Mouse (Mus musculus) limb, embryonic 14.5 days (tissue): ENCODE data around the gene Ptgfrn. TPM values are rescaled to one million over a fixed set of nuclear protein-coding genes. Genes with fewer than 3 reads are reported as not detected.

Experiments
- ATAC-seq: fragments of 200-750 bp; cut with Nextera tagmentation; 2 replicates; pipeline ENCODE4 v1.8.0; 2017; ENCODE audit warnings: low read depth, moderate number of reproducible peaks, moderate TSS enrichment; ENCODE audit not compliant: low FRiP score
- DNase-seq: peaks from one replicate; pipeline ENCODE4 v3.0.0-alpha.2; 2015; ENCODE audit warnings: low spot score
- H3K27ac ChIP-seq: fragments of 300-500 bp; sonication (generic); replicated peaks from 2 replicates; pipeline ENCODE4 v1.5.1; 2014; ENCODE audit warnings: low read depth, mild to moderate bottlenecking, low read length, moderate library complexity, mixed read lengths
- H3K27me3 ChIP-seq: fragments of 300-500 bp; sonication (generic); 2 replicates; pipeline ENCODE4 v1.6.1; 2014; ENCODE audit warnings: low read length, mixed read lengths; ENCODE audit not compliant: control insufficient read depth, insufficient read depth
- H3K36me3 ChIP-seq: fragments of 300-500 bp; sonication (generic); 2 replicates; pipeline ENCODE4 v1.6.1; 2014; ENCODE audit warnings: mild to moderate bottlenecking, low read length, moderate library complexity, mixed read lengths; ENCODE audit not compliant: control insufficient read depth, insufficient read depth
- H3K4me1 ChIP-seq: fragments of 300-500 bp; sonication (generic); 2 replicates; pipeline ENCODE4 v1.6.1; 2014; ENCODE audit warnings: antibody characterized with exemption, low read length, mixed read lengths; ENCODE audit not compliant: control insufficient read depth, insufficient read depth
- H3K4me2 ChIP-seq: fragments of 300-500 bp; sonication (generic); replicated peaks from 2 replicates; pipeline ENCODE4 v1.6.1; 2014; ENCODE audit warnings: low read depth, mild to moderate bottlenecking, low read length, moderate library complexity; ENCODE audit not compliant: severe bottlenecking
- H3K4me3 ChIP-seq: fragments of 300-500 bp; sonication (generic); replicated peaks from 2 replicates; pipeline ENCODE4 v1.5.1; 2014; ENCODE audit warnings: low read length
- H3K9ac ChIP-seq: fragments of 300-500 bp; sonication (generic); 2 replicates; pipeline ENCODE4 v1.6.1; 2014; ENCODE audit warnings: mild to moderate bottlenecking, low read depth, low read length, moderate library complexity; ENCODE audit not compliant: severe bottlenecking
- H3K9me3 ChIP-seq: fragments of 300-500 bp; sonication (generic); 2 replicates; pipeline ENCODE4 v1.6.1; 2016; ENCODE audit warnings: low read length; ENCODE audit not compliant: control insufficient read depth
- POLR2A ChIP-seq: fragments of 200-500 bp; IDR thresholded peaks from 2 replicates; pipeline ENCODE4 v1.8.0; 2012; ENCODE audit warnings: inconsistent platforms, mild to moderate bottlenecking, moderate library complexity, borderline replicate concordance; ENCODE audit not compliant: insufficient read depth, insufficient read length; ENCODE audit errors: extremely low read depth
- WGBS: fragments of 180-500 bp; shearing (Covaris S2); extraction: QIAGEN DNeasy Blood & Tissue Kit; methylation state at CpG from one replicate; pipeline ENCODE4 v1.1.7; 2014; 5-methylcytosine and 5-hydroxymethylcytosine counted together
- polyA plus RNA-seq, 2 experiments: library from polyadenylated mRNA; depleted of rRNA in 1 of 2; stranded (reverse) in 1 of 2; unstranded in 1 of 2; fragments of >200 nt; fragmentation: Nextera tagmentation in 1 of 2; extraction: Ambion mirVana in 1 of 2; gene quantifications; 2 replicates each; pipeline versions ENCODE4 v1.2.1 to v1.2.3; 2012 to 2014

Ptgfrn gene
- polyA plus RNA-seq, 2 experiments: 10.7 to 44.5 TPM

GRCm38 (mm10) chr3:101013536-101013935 is 96.5 kb downstream of the Ptgfrn start:
- ATAC-seq: no peak
- H3K9me3 ChIP-seq: no peaks in the 10 kb centered on the region
- no peak for TF ChIP-seq POLR2A
- DNase-seq: no peak
- WGBS: 90% methylated on average over 3 of the region's 3 CpGs
- H3K27ac ChIP-seq: no peak overlapping the region
- H3K4me1 ChIP-seq: 0 out of 2 replicates have a peak, but pooled peaks cover 6% of the 10 kb centered on the region
- no peaks in the 10 kb centered on the region for H3K36me3 ChIP-seq
- no peaks in the 10 kb centered on the region for H3K27me3 ChIP-seq
- H3K4me2 ChIP-seq: no peak overlapping the region
- H3K4me3 ChIP-seq: no peak overlapping the region
- H3K9ac ChIP-seq: no peak overlapping the region

GRCm38 (mm10) chr3:101013005-101013404 is 97.1 kb downstream of the Ptgfrn start:
- no peak overlapping the region for H3K4me3 ChIP-seq
- TF ChIP-seq POLR2A: no peak
- ATAC-seq (no peak), DNase-seq (no peak)
- no peak overlapping the region for H3K4me2 ChIP-seq
- H3K9me3 ChIP-seq: no peaks in the 10 kb centered on the region
- H3K4me1 ChIP-seq: 0 out of 2 replicates have a peak, but pooled peaks cover 6% of the 10 kb centered on the region
- H3K36me3 ChIP-seq: no peaks in the 10 kb centered on the region
- H3K27me3 ChIP-seq: no peaks in the 10 kb centered on the region
- no peak overlapping the region for H3K27ac ChIP-seq
- WGBS: 93% methylated on average over 10 of the region's 10 CpGs
- no peak overlapping the region for H3K9ac ChIP-seq

GRCm38 (mm10) chr3:101012597-101012996 is 97.5 kb downstream of the Ptgfrn start:
- no peak for TF ChIP-seq POLR2A
- Histone ChIP-seq H3K36me3 (no peaks in the 10 kb centered on the region), H3K9ac (no peak overlapping the region), H3K9me3 (no peaks in the 10 kb centered on the region), H3K27me3 (no peaks in the 10 kb centered on the region), H3K4me1 (peaks cover 6% of the 10 kb centered on the region; the same call in 1 of the 2 replicates), H3K4me3 (no peak overlapping the region), H3K4me2 (no peak overlapping the region), H3K27ac (no peak overlapping the region)
- ATAC-seq (no peak), DNase-seq (no peak)
- 85% methylated on average over 8 of the region's 8 CpGs for WGBS

- TF ChIP-seq POLR2A: no peak
- peak; percentile 44; the same call in 1 of the 2 replicates for ATAC-seq
Observed at GRCm38 (mm10) chr3:101012131-101012571, 97.9 kb downstream of the Ptgfrn start.

GRCm38 (mm10) chr3:101011203-101011600 is 98.9 kb downstream of the Ptgfrn start:
- no peak for ATAC-seq
- no peak for DNase-seq
- peaks cover 14% of the 10 kb centered on the region; the same call in 1 of the 2 replicates for H3K4me1 ChIP-seq
- no peak overlapping the region for H3K9ac ChIP-seq
- WGBS: 50% methylated on average over 5 of the region's 5 CpGs
- TF ChIP-seq POLR2A: no peak
- H3K36me3 ChIP-seq: no peaks in the 10 kb centered on the region
- H3K4me2 ChIP-seq: no peak overlapping the region
- H3K4me3 ChIP-seq: no peak overlapping the region
- H3K27me3 ChIP-seq: no peaks in the 10 kb centered on the region
- H3K27ac ChIP-seq: no peak overlapping the region
- H3K9me3 ChIP-seq: no peaks in the 10 kb centered on the region

More at GRCm38 (mm10) chr3:101012131-101012571, 97.9 kb downstream of the Ptgfrn start:
- H3K27me3 ChIP-seq: no peaks in the 10 kb centered on the region
- H3K9ac ChIP-seq: no peak overlapping the region
- WGBS: 42% methylated on average over 10 of the region's 10 CpGs
- no peak overlapping the region for H3K4me2 ChIP-seq
- H3K36me3 ChIP-seq: no peaks in the 10 kb centered on the region
- no peak for DNase-seq
- H3K4me3 ChIP-seq: no peak overlapping the region
- H3K4me1 ChIP-seq: peaks cover 6% of the 10 kb centered on the region; the same call in 1 of the 2 replicates
- H3K27ac ChIP-seq: no peak overlapping the region
- no peaks in the 10 kb centered on the region for H3K9me3 ChIP-seq
